Mouse (Mus musculus) thymus, adult 2 months (tissue): Measurements from ENCODE around the gene Sigirr. TPM values are rescaled to one million over a fixed set of nuclear protein-coding genes. Genes with fewer than 3 reads are reported as not detected.

ENCODE experiments used
- DNase-seq: peaks from one replicate; pipeline ENCODE4 v3.0.0; 2021
- H3K27ac ChIP-seq: fragments of 200-500 bp; 2 replicates; pipeline ENCODE4 v1.5.1; 2012; ENCODE audit warnings: low read length, control low read depth; ENCODE audit not compliant: control insufficient read depth, insufficient read depth
- H3K27me3 ChIP-seq: fragments of 200-500 bp; 2 replicates; pipeline ENCODE4 v1.6.1; 2012; ENCODE audit warnings: mild to moderate bottlenecking, low read length, moderate library complexity, mixed read lengths; ENCODE audit not compliant: control insufficient read depth, insufficient read depth
- H3K36me3 ChIP-seq: fragments of 200-500 bp; 2 replicates; pipeline ENCODE4 v1.6.1; 2012; ENCODE audit warnings: mild to moderate bottlenecking, low read length, moderate library complexity; ENCODE audit not compliant: control insufficient read depth, insufficient read depth
- H3K4me1 ChIP-seq: fragments of 200-500 bp; replicated peaks from 2 replicates; pipeline ENCODE4 v1.6.1; 2012; ENCODE audit warnings: low read length; ENCODE audit not compliant: control insufficient read depth, insufficient read depth
- H3K4me3 ChIP-seq: fragments of 200-500 bp; 2 replicates; pipeline ENCODE4 v1.5.1; 2012; ENCODE audit warnings: mild to moderate bottlenecking, low read length, control low read depth, moderate library complexity; ENCODE audit not compliant: control insufficient read depth, insufficient read depth
- CTCF ChIP-seq: fragments of 200-500 bp; IDR thresholded peaks from 2 replicates; pipeline ENCODE4 v1.5.1; 2012; ENCODE audit warnings: mild to moderate bottlenecking, control low read depth, low read length, moderate library complexity, borderline replicate concordance; ENCODE audit not compliant: control insufficient read depth, poor library complexity, insufficient read depth; ENCODE audit errors: extremely low read depth
- POLR2A ChIP-seq: fragments of 200-500 bp; IDR thresholded peaks from 2 replicates; pipeline ENCODE4 v1.6.1; 2012; ENCODE audit warnings: mild to moderate bottlenecking, low read length, control low read depth, moderate library complexity; ENCODE audit not compliant: control insufficient read depth, poor library complexity, insufficient read depth; ENCODE audit errors: extremely low read depth
- WGBS: fragments of 180-500 bp; shearing (Covaris S2); methylation state at CpG from one replicate; pipeline ENCODE4 v1.1.7; 2018; 5-methylcytosine and 5-hydroxymethylcytosine counted together
- polyA plus RNA-seq: library from polyadenylated mRNA; depleted of rRNA; stranded (reverse); fragments of >200 nt; gene quantifications from 2 replicates; pipeline ENCODE4 v1.2.3, GENCODE M21; 2012

Sigirr gene
- polyA plus RNA-seq, 1 experiment, result 67.3 TPM

- H3K27me3 ChIP-seq, result no peaks in the 10 kb centered on the region
- peak within 1 kb of the TSS; percentile 61 for H3K4me3 ChIP-seq
- no peak for DNase-seq
- peak within 1 kb of the TSS; percentile 31; the same call in 1 of the 2 replicates for H3K27ac ChIP-seq
- WGBS, result 52% methylated on average over 14 of the region's 14 CpGs
- TF ChIP-seq POLR2A, result no peak
- TF ChIP-seq CTCF, result no peak
- H3K4me1 ChIP-seq, result peaks cover 9% of the 10 kb centered on the region
- H3K36me3 ChIP-seq, result no peaks in the 10 kb centered on the region
These were observed 21.9 kb upstream of the Sigirr start, which contains the start of gene Ptdss2 for GRCm38 (mm10) chr7:141122245-141122644. TSS of gene Ptdss2 (plus strand) at chr7:141122382.

GRCm38 (mm10) chr7:141121051-141121531, 20.7 kb upstream of the Sigirr start:
- Histone ChIP-seq H3K27me3 (no peaks in the 10 kb centered on the region), H3K36me3 (no peaks in the 10 kb centered on the region), H3K4me3 (no peak overlapping the region), H3K4me1 (peaks cover 9% of the 10 kb centered on the region), H3K27ac (no peak overlapping the region)
- 85% methylated on average over 5 of the region's 5 CpGs for WGBS
- DNase-seq, result no peak
- TF ChIP-seq POLR2A (no peak), CTCF (no peak)

GRCm38 (mm10) chr7:141120605-141121004, 20.2 kb upstream of the Sigirr start:
- H3K4me3 ChIP-seq, result no peak overlapping the region
- peaks cover 9% of the 10 kb centered on the region for H3K4me1 ChIP-seq
- H3K36me3 ChIP-seq, result no peaks in the 10 kb centered on the region
- no peak overlapping the region for H3K27ac ChIP-seq
- WGBS, result 93% methylated on average over 3 of the region's 3 CpGs
- TF ChIP-seq CTCF (no peak), POLR2A (no peak)
- no peaks in the 10 kb centered on the region for H3K27me3 ChIP-seq
- DNase-seq, result no peak

- Histone ChIP-seq H3K4me1 (peaks cover 9% of the 10 kb centered on the region), H3K36me3 (no peaks in the 10 kb centered on the region), H3K27me3 (no peaks in the 10 kb centered on the region), H3K4me3 (no peak overlapping the region), H3K27ac (no peak overlapping the region)
- no peak for TF ChIP-seq CTCF
- no peak for TF ChIP-seq POLR2A
- 82% methylated on average over 3 of the region's 3 CpGs for WGBS
- no peak for DNase-seq
These were observed 19.1 kb upstream of the Sigirr start for GRCm38 (mm10) chr7:141119487-141119886.

GRCm38 (mm10) chr7:141117636-141118035, 17.3 kb upstream of the Sigirr start, which contains the start of gene Ano9:
TSS of gene Ano9 (minus strand) at chr7:141117806.
- no peak for TF ChIP-seq POLR2A
- no peak for TF ChIP-seq CTCF
- no peak for DNase-seq
- H3K4me1 ChIP-seq, result peaks cover 4% of the 10 kb centered on the region
- H3K27me3 ChIP-seq, result no peaks in the 10 kb centered on the region
- no peak within 1 kb of the TSS for H3K4me3 ChIP-seq
- H3K27ac ChIP-seq, result no peak within 1 kb of the TSS
- no peaks in the 10 kb centered on the region for H3K36me3 ChIP-seq
- WGBS, result 75% methylated on average over 9 of the region's 9 CpGs

GRCm38 (mm10) chr7:141115874-141116273, 15.5 kb upstream of the Sigirr start:
- Histone ChIP-seq H3K4me3 (no peak overlapping the region), H3K27me3 (no peaks in the 10 kb centered on the region), H3K36me3 (no peaks in the 10 kb centered on the region), H3K4me1 (no peaks in the 10 kb centered on the region), H3K27ac (no peak overlapping the region)
- WGBS, result 95% methylated on average over 9 of the region's 9 CpGs
- no peak for TF ChIP-seq POLR2A
- TF ChIP-seq CTCF, result no peak
- DNase-seq, result no peak

- 74% methylated on average over 3 of the region's 3 CpGs for WGBS
- H3K27me3 ChIP-seq, result no peaks in the 10 kb centered on the region
- no peak overlapping the region for H3K4me3 ChIP-seq
- peaks cover 10% of the 10 kb centered on the region for H3K4me1 ChIP-seq
- no peak overlapping the region for H3K27ac ChIP-seq
- TF ChIP-seq CTCF (no peak), POLR2A (no peak)
- H3K36me3 ChIP-seq, result no peaks in the 10 kb centered on the region
- no peak for DNase-seq
These were observed 2.8 kb upstream of the Sigirr start for GRCm38 (mm10) chr7:141103161-141103560.
